Mouse (Mus musculus) cerebellum, adult 2 months (tissue): ENCODE data around the gene Slc38a8. TPM values are rescaled to one million over a fixed set of nuclear protein-coding genes. Genes with fewer than 3 reads are reported as not detected.

Source experiments
- DNase-seq, 2 experiments: peaks; one replicate each; pipeline ENCODE4 v3.0.0; 2021
- H3K27ac ChIP-seq: fragments of 200-500 bp; 2 replicates; pipeline ENCODE4 v1.5.1; 2012; ENCODE audit warnings: low read length, control low read depth, inconsistent platforms; ENCODE audit not compliant: insufficient read depth
- H3K27me3 ChIP-seq: fragments of 200-500 bp; 2 replicates; pipeline ENCODE4 v1.6.1; 2012; ENCODE audit warnings: inconsistent platforms, mild to moderate bottlenecking, low read length, moderate library complexity; ENCODE audit not compliant: control insufficient read depth, insufficient read depth
- H3K4me1 ChIP-seq: fragments of 200-500 bp; 2 replicates; pipeline ENCODE4 v1.6.1; 2011; ENCODE audit warnings: low read length; ENCODE audit not compliant: control insufficient read depth, insufficient read depth
- H3K4me3 ChIP-seq: fragments of 200-500 bp; replicated peaks from 2 replicates; pipeline ENCODE3; 2011; ENCODE audit warnings: mild to moderate bottlenecking, low read depth, low read length, control low read depth; ENCODE audit not compliant: insufficient read depth
- CTCF ChIP-seq: fragments of 200-500 bp; IDR thresholded peaks from 2 replicates; pipeline ENCODE4 v1.5.1; 2011; ENCODE audit warnings: low read depth, mild to moderate bottlenecking, control low read depth, low read length, moderate library complexity, borderline replicate concordance; ENCODE audit not compliant: insufficient read depth
- POLR2A ChIP-seq: fragments of 200-500 bp; IDR thresholded peaks from 2 replicates; pipeline ENCODE4 v1.6.1; 2011; ENCODE audit warnings: low read length, control low read depth, borderline replicate concordance; ENCODE audit not compliant: insufficient read depth
- WGBS: fragments of 180-500 bp; shearing (Covaris S2); methylation state at CpG from one replicate; pipeline ENCODE4 v1.1.7; 2018; 5-methylcytosine and 5-hydroxymethylcytosine counted together
- polyA plus RNA-seq: library from polyadenylated mRNA; depleted of rRNA; stranded (reverse); fragments of >200 nt; gene quantifications from 2 replicates; pipeline ENCODE4 v1.2.3, GENCODE M21; 2012

The Slc38a8 gene
- polyA plus RNA-seq, 1 experiment: 0.29 TPM

- 87% methylated on average over 6 of the region's 6 CpGs for WGBS
- Histone ChIP-seq H3K27ac (no peak overlapping the region), H3K27me3 (no peaks in the 10 kb centered on the region), H3K4me3 (no peak overlapping the region), H3K4me1 (no peaks in the 10 kb centered on the region)
- no peak for DNase-seq
- TF ChIP-seq POLR2A (no peak), CTCF (no peak)
Measured at GRCm38 (mm10) chr8:119530937-119531336, 29.4 kb upstream of the Slc38a8 start.

- 91% methylated on average over 7 of the region's 7 CpGs for WGBS
- DNase-seq: no peak
- no peak overlapping the region for H3K4me3 ChIP-seq
- H3K27me3 ChIP-seq: no peaks in the 10 kb centered on the region
- H3K4me1 ChIP-seq: no peaks in the 10 kb centered on the region
- no peak overlapping the region for H3K27ac ChIP-seq
- TF ChIP-seq CTCF (no peak), POLR2A (no peak)
Measured at GRCm38 (mm10) chr8:119528762-119529161, 27.3 kb upstream of the Slc38a8 start.

GRCm38 (mm10) chr8:119520102-119520501 lies 18.6 kb upstream of the Slc38a8 start:
- 69% methylated on average over 7 of the region's 7 CpGs for WGBS

GRCm38 (mm10) chr8:119516674-119517073 lies 15.2 kb upstream of the Slc38a8 start:
- TF ChIP-seq CTCF: no peak
- TF ChIP-seq POLR2A: no peak
- no peak for DNase-seq
- peaks cover 9% of the 10 kb centered on the region for H3K4me1 ChIP-seq
- H3K27me3 ChIP-seq: no peaks in the 10 kb centered on the region
- H3K4me3 ChIP-seq: no peak overlapping the region
- WGBS: 25% methylated on average over 5 of the region's 5 CpGs
- H3K27ac ChIP-seq: no peak overlapping the region

More at GRCm38 (mm10) chr8:119520102-119520501, 18.6 kb upstream of the Slc38a8 start:
- TF ChIP-seq POLR2A (no peak), CTCF (peak; percentile 54; the same call in 1 of the 2 replicates)
- no peak for DNase-seq
- H3K4me1 ChIP-seq: no peaks in the 10 kb centered on the region
- no peak overlapping the region for H3K4me3 ChIP-seq
- no peak overlapping the region for H3K27ac ChIP-seq
- H3K27me3 ChIP-seq: no peaks in the 10 kb centered on the region

- no peak overlapping the region for H3K4me3 ChIP-seq
- peaks cover 10% of the 10 kb centered on the region for H3K4me1 ChIP-seq
- WGBS: 74% methylated on average over 3 of the region's 3 CpGs
- DNase-seq: no peak
- TF ChIP-seq POLR2A (no peak), CTCF (no peak)
- H3K27ac ChIP-seq: no peak overlapping the region
- no peaks in the 10 kb centered on the region for H3K27me3 ChIP-seq
Measured at GRCm38 (mm10) chr8:119515767-119516166, 14.3 kb upstream of the Slc38a8 start.

GRCm38 (mm10) chr8:119514940-119515339 lies 13.4 kb upstream of the Slc38a8 start:
- no peaks in the 10 kb centered on the region for H3K27me3 ChIP-seq
- no peak overlapping the region for H3K4me3 ChIP-seq
- H3K27ac ChIP-seq: no peak overlapping the region
- WGBS: 73% methylated on average over 3 of the region's 3 CpGs
- DNase-seq: no peak
- peaks cover 14% of the 10 kb centered on the region for H3K4me1 ChIP-seq
- TF ChIP-seq CTCF: no peak
- TF ChIP-seq POLR2A: no peak

- H3K4me1 ChIP-seq: peaks cover 14% of the 10 kb centered on the region
- WGBS: 22% methylated on average over 4 of the region's 4 CpGs
- no peaks in the 10 kb centered on the region for H3K27me3 ChIP-seq
- H3K4me3 ChIP-seq: no peak overlapping the region
- TF ChIP-seq CTCF: no peak
- no peak for TF ChIP-seq POLR2A
- no peak overlapping the region for H3K27ac ChIP-seq
- peak; percentile 67 to 78 for DNase-seq
Measured at GRCm38 (mm10) chr8:119513405-119513804, 11.9 kb upstream of the Slc38a8 start.

GRCm38 (mm10) chr8:119511722-119512121 lies 10.2 kb upstream of the Slc38a8 start:
- H3K27ac ChIP-seq: no peak overlapping the region
- H3K4me3 ChIP-seq: no peak overlapping the region
- WGBS: 93% methylated on average over 7 of the region's 7 CpGs
- peaks cover 14% of the 10 kb centered on the region for H3K4me1 ChIP-seq
- TF ChIP-seq POLR2A (no peak), CTCF (no peak)
- H3K27me3 ChIP-seq: no peaks in the 10 kb centered on the region
- DNase-seq: no peak
